Mouse (Mus musculus): Measurements from ENCODE around the gene Mboat2. TPM values are rescaled to one million over a fixed set of nuclear protein-coding genes. Genes with fewer than 3 reads are reported as not detected.

Gene Mboat2
- total RNA-seq, 2 experiments from 2014 or later: 87.0 to 99.6 TPM

GRCm38 (mm10) chr12:24948344-24948743 is 117.7 kb downstream of the Mboat2 start:
- peak; percentile 78 for TF ChIP-seq CTCF (conservative IDR thresholded peaks at IDR 0.05)
- Histone ChIP-seq H3K27ac (no peak overlapping the region), H3K4me3 (no peak overlapping the region)
- peak; percentile 39 to 53 for DNase-seq (ENCODE audit: low spot score in 2 of 2)

GRCm38 (mm10) chr12:24950376-24951046 is 119.8 kb downstream of the Mboat2 start:
- peak; percentile 71 for TF ChIP-seq CTCF (conservative IDR thresholded peaks at IDR 0.05)
- no peak for DNase-seq (ENCODE audit: low spot score in 2 of 2)
- Histone ChIP-seq H3K27ac (no peak overlapping the region), H3K4me3 (no peak overlapping the region)

GRCm38 (mm10) chr12:24952147-24952546 is 121.5 kb downstream of the Mboat2 start:
- no peak overlapping the region for H3K4me3 ChIP-seq
- DNase-seq (ENCODE audit: low spot score in 2 of 2): peak in 1 of 2 experiments; percentile 80
- H3K27ac ChIP-seq: no peak overlapping the region
- TF ChIP-seq CTCF (conservative IDR thresholded peaks at IDR 0.05): peak; percentile 92

GRCm38 (mm10) chr12:24955137-24955536 is 124.5 kb downstream of the Mboat2 start:
- Histone ChIP-seq H3K4me3 (no peak overlapping the region), H3K27ac (no peak overlapping the region)
- no peak for DNase-seq (ENCODE audit: low spot score in 2 of 2)
- no peak for TF ChIP-seq CTCF (conservative IDR thresholded peaks at IDR 0.05)

- Histone ChIP-seq H3K4me3 (no peak overlapping the region), H3K27ac (no peak overlapping the region)
- no peak for TF ChIP-seq CTCF (conservative IDR thresholded peaks at IDR 0.05)
- no peak for DNase-seq (ENCODE audit: low spot score in 2 of 2)
Observed at GRCm38 (mm10) chr12:24958526-24958925, 127.8 kb downstream of the Mboat2 start.

- no peak for DNase-seq (ENCODE audit: low spot score in 2 of 2)
- no peak for TF ChIP-seq CTCF (conservative IDR thresholded peaks at IDR 0.05)
- Histone ChIP-seq H3K4me3 (no peak overlapping the region), H3K27ac (peak overlapping the region; percentile 18; the same call in 1 of the 2 replicates)
Observed at GRCm38 (mm10) chr12:24961821-24962220, 131.1 kb downstream of the Mboat2 start.

- TF ChIP-seq CTCF (conservative IDR thresholded peaks at IDR 0.05): no peak
- H3K4me3 ChIP-seq: no peak overlapping the region
- no peak for DNase-seq (ENCODE audit: low spot score in 2 of 2)
- peak overlapping the region; percentile 89; the same call in 1 of the 2 replicates for H3K27ac ChIP-seq
Observed at GRCm38 (mm10) chr12:24962362-24962967, 131.8 kb downstream of the Mboat2 start.

GRCm38 (mm10) chr12:24963393-24964022 is 132.8 kb downstream of the Mboat2 start:
- TF ChIP-seq CTCF (conservative IDR thresholded peaks at IDR 0.05): no peak
- peak; percentile 27 to 42 for DNase-seq (ENCODE audit: low spot score in 2 of 2)

GRCm38 (mm10) chr12:24965406-24965805 is 134.7 kb downstream of the Mboat2 start:
- Histone ChIP-seq H3K4me3 (no peak overlapping the region), H3K27ac (peak overlapping the region; percentile 89)
- peak in 1 of 2 experiments; percentile 55 for DNase-seq (ENCODE audit: low spot score in 2 of 2)
- TF ChIP-seq CTCF (conservative IDR thresholded peaks at IDR 0.05): no peak

More at GRCm38 (mm10) chr12:24963393-24964022, 132.8 kb downstream of the Mboat2 start:
- Histone ChIP-seq H3K27ac (peak overlapping the region; percentile 89), H3K4me3 (no peak overlapping the region)

- no peak for DNase-seq (ENCODE audit: low spot score in 2 of 2)
- Histone ChIP-seq H3K4me3 (no peak overlapping the region), H3K27ac (peak overlapping the region; percentile 89)
- no peak for TF ChIP-seq CTCF (conservative IDR thresholded peaks at IDR 0.05)
Observed at GRCm38 (mm10) chr12:24966046-24966445, 135.4 kb downstream of the Mboat2 start.

GRCm38 (mm10) chr12:24971490-24972200 is 141.0 kb downstream of the Mboat2 start:
- no peak for DNase-seq (ENCODE audit: low spot score in 2 of 2)
- TF ChIP-seq CTCF (conservative IDR thresholded peaks at IDR 0.05): no peak
- Histone ChIP-seq H3K4me3 (no peak overlapping the region), H3K27ac (no peak overlapping the region)

- Histone ChIP-seq H3K27ac (no peak overlapping the region), H3K4me3 (no peak overlapping the region)
- no peak for DNase-seq (ENCODE audit: low spot score in 2 of 2)
- no peak for TF ChIP-seq CTCF (conservative IDR thresholded peaks at IDR 0.05)
Observed at GRCm38 (mm10) chr12:24972371-24973350, 142.0 kb downstream of the Mboat2 start.
